Mouse (Mus musculus): Measurements from ENCODE around the gene Prm1. TPM values are rescaled to one million over a fixed set of nuclear protein-coding genes. Genes with fewer than 3 reads are reported as not detected.

The Prm1 gene
- total RNA-seq, 2 experiments from 2014 or later: not detected

- peak; percentile 60 for ATAC-seq (replicated peaks; ENCODE audit: poor library complexity)
These were observed 49.5 kb downstream of the Prm1 start for GRCm38 (mm10) chr16:10756168-10756567.

- ATAC-seq (replicated peaks; ENCODE audit: poor library complexity): no peak
These were observed 50.9 kb downstream of the Prm1 start for GRCm38 (mm10) chr16:10754521-10755296.

GRCm38 (mm10) chr16:10749824-10750223 lies 55.8 kb downstream of the Prm1 start:
- ATAC-seq (replicated peaks; ENCODE audit: poor library complexity): no peak

GRCm38 (mm10) chr16:10749226-10749625 lies 56.4 kb downstream of the Prm1 start:
- no peak for ATAC-seq (replicated peaks; ENCODE audit: poor library complexity)

Other genes with a start within 250 kb of the Prm1 start
- 0.39 and 0.59 TPM in 2 replicates for gene Socs1, start 20.3 kb downstream of the Prm1 start, total RNA-seq (2015)
- 0.64 and 1.4 TPM in 2 replicates for gene Socs1, start 20.3 kb downstream of the Prm1 start, total RNA-seq (2017)
- gene Tnp2, start 17.2 kb downstream of the Prm1 start, total RNA-seq (2015): not detected in 2 replicates
- not detected in 2 replicates for gene Tnp2, start 17.2 kb downstream of the Prm1 start, total RNA-seq (2017)
- not detected in 2 replicates for gene Prm3, start 14.9 kb downstream of the Prm1 start, total RNA-seq (2015)
- not detected in 2 replicates for gene Prm3, start 14.9 kb downstream of the Prm1 start, total RNA-seq (2017)
- gene Prm2, start 9.7 kb downstream of the Prm1 start, total RNA-seq (2015): not detected in 2 replicates
- not detected in 2 replicates for gene Prm2, start 9.7 kb downstream of the Prm1 start, total RNA-seq (2017)
- gene Gm11172, start 7.1 kb upstream of the Prm1 start, total RNA-seq (2015): not detected in 2 replicates
- not detected in 2 replicates for gene Gm11172, start 7.1 kb upstream of the Prm1 start, total RNA-seq (2017)
- gene Rmi2, start 29.2 kb upstream of the Prm1 start, total RNA-seq (2015): 6.9 and 8.2 TPM in 2 replicates
- 6.0 and 6.9 TPM in 2 replicates for gene Rmi2, start 29.2 kb upstream of the Prm1 start, total RNA-seq (2017)

All from megakaryocyte progenitor cell, adult 5-6 weeks (primary cell).